Mouse (Mus musculus) stomach, embryonic 14.5 days (tissue): ENCODE measurements around the gene 9930022D16Rik. TPM values are rescaled to one million over a fixed set of nuclear protein-coding genes. Genes with fewer than 3 reads are reported as not detected.

ENCODE experiments used
- ATAC-seq: fragments of 200-750 bp; cut with Nextera tagmentation; 2 replicates; pipeline ENCODE4 v1.8.0; 2017; ENCODE audit warnings: low read depth, moderate TSS enrichment; ENCODE audit not compliant: insufficient number of reproducible peaks, insufficient read depth, low FRiP score
- H3K27ac ChIP-seq: fragments of 300-500 bp; sonication (generic); 2 replicates; pipeline ENCODE4 v1.5.1; 2014; ENCODE audit warnings: mild to moderate bottlenecking, low read length, moderate library complexity, mixed read lengths
- H3K27me3 ChIP-seq: fragments of 300-500 bp; sonication (generic); 2 replicates; pipeline ENCODE4 v1.6.1; 2014; ENCODE audit warnings: low read length, control low read depth, mixed read lengths; ENCODE audit not compliant: control insufficient read depth, insufficient read depth
- H3K36me3 ChIP-seq: fragments of 300-500 bp; sonication (generic); 2 replicates; pipeline ENCODE4 v1.6.1; 2014; ENCODE audit warnings: mild to moderate bottlenecking, control low read depth, low read length, moderate library complexity, mixed read lengths; ENCODE audit not compliant: control insufficient read depth, insufficient read depth
- H3K4me1 ChIP-seq: fragments of 300-500 bp; sonication (generic); 2 replicates; pipeline ENCODE4 v1.6.1; 2014; ENCODE audit warnings: low read length, control low read depth, mixed read lengths; ENCODE audit not compliant: control insufficient read depth, insufficient read depth
- H3K4me2 ChIP-seq: fragments of 300-500 bp; sonication (generic); replicated peaks from 2 replicates; pipeline ENCODE4 v1.6.1; 2014; ENCODE audit warnings: low read depth, low read length, control low read depth
- H3K4me3 ChIP-seq: fragments of 300-500 bp; sonication (generic); 2 replicates; pipeline ENCODE4 v1.5.1; 2014; ENCODE audit warnings: low read depth, low read length, control low read depth
- H3K9ac ChIP-seq: fragments of 300-500 bp; sonication (generic); replicated peaks from 2 replicates; pipeline ENCODE4 v1.6.1; 2014; ENCODE audit warnings: low read depth, mild to moderate bottlenecking, control low read depth, low read length, moderate library complexity, mixed read lengths
- H3K9me3 ChIP-seq: fragments of 300-500 bp; sonication (generic); 2 replicates; pipeline ENCODE4 v1.6.1; 2016; ENCODE audit warnings: low read depth, low read length, control low read depth; ENCODE audit not compliant: control insufficient read depth
- WGBS: fragments of 180-500 bp; shearing (Covaris S2); extraction: QIAGEN DNeasy Blood & Tissue Kit; methylation state at CpG from one replicate; pipeline ENCODE4 v1.1.7; 2014; 5-methylcytosine and 5-hydroxymethylcytosine counted together
- polyA plus RNA-seq: library from polyadenylated mRNA; unstranded; fragments of >200 nt; fragmentation: Nextera tagmentation; extraction: Ambion mirVana; gene quantifications from 2 replicates; pipeline ENCODE4 v1.2.1, GENCODE M21; 2014

Gene 9930022D16Rik
- polyA plus RNA-seq, 1 experiment from 2014 or later, result not detected

DNA sequence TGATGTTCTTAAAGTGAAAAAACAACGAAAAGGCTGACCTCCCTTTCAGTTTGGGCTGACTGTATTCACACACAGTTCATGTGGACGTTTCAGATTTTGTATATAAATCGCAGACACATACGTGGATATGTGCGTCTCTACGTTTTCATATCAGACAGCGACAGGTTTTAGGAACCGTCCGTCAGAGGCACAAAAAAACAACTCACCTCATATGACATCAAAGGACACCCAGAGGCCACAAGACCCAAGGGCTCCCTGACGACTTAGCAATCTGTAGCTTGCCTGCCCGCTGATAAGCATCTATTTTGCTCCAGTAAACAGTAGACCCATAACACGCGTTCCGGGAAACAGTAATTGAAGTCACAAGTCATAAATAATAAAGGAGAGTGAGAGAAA lies 6.8 kb downstream of the 9930022D16Rik start:
- Histone ChIP-seq H3K4me1 (no peaks in the 10 kb centered on the region), H3K36me3 (no peaks in the 10 kb centered on the region), H3K27me3 (no peaks in the 10 kb centered on the region), H3K27ac (no peak overlapping the region), H3K9ac (no peak overlapping the region), H3K9me3 (peaks cover 4% of the 10 kb centered on the region; the same call in 1 of the 2 replicates), H3K4me2 (no peak overlapping the region), H3K4me3 (no peak overlapping the region)
- 72% methylated on average over 14 of the region's 14 CpGs for WGBS
- ATAC-seq, result no peak

- H3K4me3 ChIP-seq, result no peak overlapping the region
- peaks cover 4% of the 10 kb centered on the region; the same call in 1 of the 2 replicates for H3K9me3 ChIP-seq
- H3K27ac ChIP-seq, result no peak overlapping the region
- H3K27me3 ChIP-seq, result no peaks in the 10 kb centered on the region
- no peak for ATAC-seq
- no peaks in the 10 kb centered on the region for H3K36me3 ChIP-seq
- no peak overlapping the region for H3K4me2 ChIP-seq
- no peaks in the 10 kb centered on the region for H3K4me1 ChIP-seq
- no peak overlapping the region for H3K9ac ChIP-seq
- 67% methylated on average over 5 of the region's 5 CpGs for WGBS
Measured at GRCm38 (mm10) chr11:109421205-109421604, 7.5 kb downstream of the 9930022D16Rik start.

- Histone ChIP-seq H3K27me3 (no peaks in the 10 kb centered on the region), H3K36me3 (no peaks in the 10 kb centered on the region), H3K4me1 (peaks cover 5% of the 10 kb centered on the region), H3K27ac (no peak overlapping the region), H3K4me2 (no peak overlapping the region), H3K4me3 (no peak overlapping the region), H3K9ac (no peak overlapping the region), H3K9me3 (peaks cover 4% of the 10 kb centered on the region; the same call in 1 of the 2 replicates)
- WGBS, result 96% methylated on average over 4 of the region's 4 CpGs
- no peak for ATAC-seq
Measured at GRCm38 (mm10) chr11:109422263-109422662, 8.5 kb downstream of the 9930022D16Rik start.

DNA sequence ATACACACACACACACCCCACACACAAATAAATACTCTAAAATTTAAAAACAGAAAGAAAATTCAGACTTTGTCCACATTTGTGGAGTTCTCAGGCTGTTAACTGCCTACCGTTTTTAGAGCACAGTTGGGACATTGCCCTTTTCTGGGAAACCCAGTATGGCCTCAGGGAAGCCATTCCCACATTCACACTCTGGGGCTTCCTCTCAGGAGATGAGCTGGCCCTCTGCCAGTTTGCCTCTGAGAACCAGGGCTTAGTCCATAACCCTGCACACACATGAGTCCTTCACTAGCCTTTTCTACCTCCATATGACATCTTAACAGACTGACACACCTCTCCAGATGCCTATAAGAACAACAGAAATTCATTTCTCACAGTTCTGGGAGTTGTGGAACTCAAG lies 9.6 kb downstream of the 9930022D16Rik start:
- WGBS, result 68% methylated on average over 1 of the region's 1 CpGs
- Histone ChIP-seq H3K36me3 (no peaks in the 10 kb centered on the region), H3K9me3 (peaks cover 4% of the 10 kb centered on the region; the same call in 1 of the 2 replicates), H3K4me1 (peaks cover 5% of the 10 kb centered on the region), H3K4me3 (no peak overlapping the region), H3K9ac (no peak overlapping the region), H3K27me3 (no peaks in the 10 kb centered on the region), H3K27ac (no peak overlapping the region), H3K4me2 (no peak overlapping the region)
- no peak for ATAC-seq

DNA sequence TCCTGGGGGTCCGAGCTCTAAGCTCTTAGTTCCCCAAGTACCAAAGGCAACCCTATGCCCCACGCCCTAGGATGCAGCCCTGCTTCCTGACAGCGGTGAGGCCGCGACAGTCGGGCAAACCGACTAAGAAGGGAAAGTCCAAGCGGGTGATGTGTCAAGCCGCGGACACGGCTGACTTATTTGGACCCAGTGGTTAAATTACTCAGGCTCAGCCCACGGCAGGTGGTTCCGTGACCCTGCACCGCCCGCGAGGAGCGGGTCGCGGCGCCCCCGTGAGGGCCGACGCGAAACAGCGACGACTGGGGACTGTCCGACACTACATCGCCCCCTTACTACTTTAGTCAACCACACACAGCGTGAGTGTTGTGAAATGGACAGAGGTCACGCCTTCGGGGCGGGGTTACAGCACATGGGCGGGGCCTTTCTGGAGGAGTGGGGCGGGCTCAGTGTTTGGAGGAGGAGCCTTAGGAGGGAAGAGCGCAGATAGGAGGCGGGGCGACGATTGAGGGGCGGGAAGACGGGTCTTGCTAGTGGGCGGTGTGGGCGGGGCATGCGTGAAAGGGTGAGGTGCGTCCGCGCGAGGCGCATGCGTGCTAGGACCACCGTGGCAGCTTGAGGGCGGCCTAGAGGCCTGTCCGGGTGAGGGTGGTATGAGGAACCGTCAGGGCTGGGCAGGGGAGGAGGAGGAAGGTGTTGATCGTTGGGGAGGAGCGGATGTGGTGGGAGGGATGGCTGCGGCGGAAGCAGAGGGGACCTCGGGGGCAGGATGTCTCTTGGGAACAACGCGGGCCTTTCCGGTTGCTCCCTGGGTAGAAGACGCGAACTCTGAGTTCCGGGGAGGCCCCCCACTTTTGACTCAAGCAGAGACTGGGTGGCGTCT lies 11.9 kb downstream of the 9930022D16Rik start, which contains the start of gene Amz2:
Gene Amz2, plus strand, starts transcription at position 555 of the 880 bp plus-strand sequence.
- peak within 1 kb of the TSS; percentile 62 for H3K4me2 ChIP-seq
- peaks cover 12% of the 10 kb centered on the region; the same call in 1 of the 2 replicates for H3K36me3 ChIP-seq
- under 1% methylated on average over 65 of the region's 65 CpGs for WGBS
- no peaks in the 10 kb centered on the region for H3K27me3 ChIP-seq
- peak within 1 kb of the TSS; percentile 85 for H3K27ac ChIP-seq
- peak within 1 kb of the TSS; percentile 60 for H3K9ac ChIP-seq
- H3K4me1 ChIP-seq, result peaks cover 5% of the 10 kb centered on the region
- H3K9me3 ChIP-seq, result peaks cover 4% of the 10 kb centered on the region; the same call in 1 of the 2 replicates
- ATAC-seq, result peak; percentile 95
- H3K4me3 ChIP-seq, result peak within 1 kb of the TSS; percentile 64

DNA sequence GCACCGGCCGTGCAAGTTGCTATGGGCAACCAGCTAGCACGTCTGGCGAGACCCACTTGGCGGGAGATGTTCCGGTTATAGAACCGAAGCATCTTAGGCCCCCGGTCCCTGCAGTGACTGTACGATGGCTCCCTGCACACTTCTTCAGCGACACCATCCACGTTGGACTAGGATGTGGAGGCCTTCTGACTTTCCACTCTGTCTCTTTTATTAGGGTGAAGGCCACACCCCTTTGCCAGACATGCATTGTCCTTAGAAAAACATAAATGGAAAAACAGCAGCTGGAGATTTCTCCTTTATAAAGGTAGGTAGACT lies 12.5 kb downstream of the 9930022D16Rik start:
- Histone ChIP-seq H3K4me1 (peaks cover 5% of the 10 kb centered on the region), H3K27me3 (no peaks in the 10 kb centered on the region), H3K4me2 (peak overlapping the region; percentile 62), H3K36me3 (peaks cover 12% of the 10 kb centered on the region; the same call in 1 of the 2 replicates), H3K27ac (peak overlapping the region; percentile 85), H3K9me3 (peaks cover 4% of the 10 kb centered on the region; the same call in 1 of the 2 replicates), H3K9ac (peak overlapping the region; percentile 60), H3K4me3 (peak overlapping the region; percentile 64)
- under 1% methylated on average over 11 of the region's 11 CpGs for WGBS
- ATAC-seq, result no peak

GRCm38 (mm10) chr11:109427353-109427752 lies 13.6 kb downstream of the 9930022D16Rik start:
- Histone ChIP-seq H3K4me3 (no peak overlapping the region), H3K9me3 (peaks cover under 1% of the 10 kb centered on the region; the same call in 1 of the 2 replicates), H3K27ac (no peak overlapping the region), H3K36me3 (peaks cover 12% of the 10 kb centered on the region; the same call in 1 of the 2 replicates), H3K9ac (no peak overlapping the region), H3K4me1 (peaks cover 5% of the 10 kb centered on the region), H3K4me2 (no peak overlapping the region), H3K27me3 (no peaks in the 10 kb centered on the region)
- 92% methylated on average over 5 of the region's 5 CpGs for WGBS
- no peak for ATAC-seq

- 92% methylated on average over 16 of the region's 16 CpGs for WGBS
Measured at GRCm38 (mm10) chr11:109434233-109434798, 20.6 kb downstream of the 9930022D16Rik start.

More at GRCm38 (mm10) chr11:109434233-109434798, 20.6 kb downstream of the 9930022D16Rik start:
- Histone ChIP-seq H3K9me3 (no peaks in the 10 kb centered on the region), H3K9ac (no peak overlapping the region), H3K36me3 (peaks cover 49% of the 10 kb centered on the region), H3K27ac (no peak overlapping the region), H3K4me2 (no peak overlapping the region), H3K27me3 (no peaks in the 10 kb centered on the region), H3K4me1 (no peaks in the 10 kb centered on the region), H3K4me3 (no peak overlapping the region)
- ATAC-seq, result no peak
